Mouse (Mus musculus) stomach, embryonic 16.5 days (tissue): Measurements from ENCODE around the gene Slc25a3. TPM values are rescaled to one million over a fixed set of nuclear protein-coding genes. Genes with fewer than 3 reads are reported as not detected.
A peak's percentile ranks its signal among the peaks of the same experiment; 100 is the strongest.

Source experiments
- ATAC-seq: fragments of 200-750 bp; cut with Nextera tagmentation; 2 replicates; pipeline ENCODE4 v1.8.0; 2017; ENCODE audit warnings: moderate number of reproducible peaks, moderate TSS enrichment; ENCODE audit not compliant: insufficient read depth, low FRiP score
- H3K27ac ChIP-seq: fragments of 300-500 bp; sonication (generic); 2 replicates; pipeline ENCODE4 v1.5.1; 2014; ENCODE audit warnings: low read length
- H3K27me3 ChIP-seq: fragments of 300-500 bp; sonication (generic); 2 replicates; pipeline ENCODE4 v1.6.1; 2014; ENCODE audit warnings: low read length, control low read depth, mixed read lengths; ENCODE audit not compliant: control insufficient read depth, insufficient read depth
- H3K36me3 ChIP-seq: fragments of 300-500 bp; sonication (generic); 2 replicates; pipeline ENCODE4 v1.6.1; 2014; ENCODE audit warnings: low read length; ENCODE audit not compliant: control insufficient read depth, insufficient read depth
- H3K4me1 ChIP-seq: fragments of 300-500 bp; sonication (generic); 2 replicates; pipeline ENCODE4 v1.6.1; 2014; ENCODE audit warnings: low read length, control low read depth, mixed read lengths; ENCODE audit not compliant: control insufficient read depth, insufficient read depth
- H3K4me2 ChIP-seq: fragments of 300-500 bp; sonication (generic); 2 replicates; pipeline ENCODE4 v1.6.1; 2014; ENCODE audit warnings: low read depth, low read length, mixed read lengths
- H3K4me3 ChIP-seq: fragments of 300-500 bp; sonication (generic); replicated peaks from 2 replicates; pipeline ENCODE4 v1.5.1; 2014; ENCODE audit warnings: mild to moderate bottlenecking, low read length
- H3K9ac ChIP-seq: fragments of 300-500 bp; sonication (generic); 2 replicates; pipeline ENCODE4 v1.6.1; 2014; ENCODE audit warnings: low read length
- H3K9me3 ChIP-seq: fragments of 300-500 bp; sonication (generic); replicated peaks from 2 replicates; pipeline ENCODE4 v1.6.1; 2016; ENCODE audit warnings: low read length, control low read depth; ENCODE audit not compliant: control insufficient read depth
- WGBS: fragments of 180-500 bp; shearing (Covaris S2); extraction: QIAGEN DNeasy Blood & Tissue Kit; methylation state at CpG from one replicate; pipeline ENCODE4 v1.1.7; 2014; 5-methylcytosine and 5-hydroxymethylcytosine counted together
- polyA plus RNA-seq: library from polyadenylated mRNA; unstranded; fragments of >200 nt; fragmentation: Nextera tagmentation; extraction: Ambion mirVana; gene quantifications from 2 replicates; pipeline ENCODE4 v1.2.1, GENCODE M21; 2015

Slc25a3 gene
- polyA plus RNA-seq, 1 experiment from 2014 or later = 485 TPM

- peak overlapping the region; percentile 40; the same call in 1 of the 2 replicates for H3K9ac ChIP-seq
- ATAC-seq = no peak
- 48% methylated on average over 5 of the region's 5 CpGs for WGBS
These were observed 43.0 kb upstream of the Slc25a3 start for GRCm38 (mm10) chr10:91166890-91167289.

GRCm38 (mm10) chr10:91165850-91166249 is 42.0 kb upstream of the Slc25a3 start:
- Histone ChIP-seq H3K4me3 (no peak overlapping the region), H3K27ac (no peak overlapping the region), H3K36me3 (peaks cover 20% of the 10 kb centered on the region), H3K4me1 (peaks cover 16% of the 10 kb centered on the region), H3K4me2 (no peak overlapping the region), H3K9ac (no peak overlapping the region), H3K27me3 (no peaks in the 10 kb centered on the region), H3K9me3 (no peaks in the 10 kb centered on the region)
- no peak for ATAC-seq

More at GRCm38 (mm10) chr10:91166890-91167289, 43.0 kb upstream of the Slc25a3 start:
- H3K4me3 ChIP-seq = peak overlapping the region; percentile 15
- no peaks in the 10 kb centered on the region for H3K27me3 ChIP-seq
- H3K9me3 ChIP-seq = no peaks in the 10 kb centered on the region
- peaks cover 16% of the 10 kb centered on the region for H3K4me1 ChIP-seq
- H3K27ac ChIP-seq = no peak overlapping the region; the same call in 1 of the 2 replicates
- H3K4me2 ChIP-seq = peak overlapping the region; percentile 61
- H3K36me3 ChIP-seq = peaks cover 15% of the 10 kb centered on the region

GRCm38 (mm10) chr10:91164491-91164890 is 40.6 kb upstream of the Slc25a3 start:
- H3K9ac ChIP-seq = no peak overlapping the region
- H3K9me3 ChIP-seq = no peaks in the 10 kb centered on the region
- H3K4me2 ChIP-seq = no peak overlapping the region
- peaks cover 24% of the 10 kb centered on the region for H3K36me3 ChIP-seq
- 65% methylated on average over 3 of the region's 3 CpGs for WGBS
- H3K4me3 ChIP-seq = no peak overlapping the region
- peaks cover 16% of the 10 kb centered on the region for H3K4me1 ChIP-seq
- H3K27me3 ChIP-seq = no peaks in the 10 kb centered on the region
- no peak for ATAC-seq
- H3K27ac ChIP-seq = no peak overlapping the region

GRCm38 (mm10) chr10:91162511-91163163 is 38.8 kb upstream of the Slc25a3 start:
- H3K4me1 ChIP-seq = peaks cover 6% of the 10 kb centered on the region; the same call in 1 of the 2 replicates
- no peaks in the 10 kb centered on the region for H3K27me3 ChIP-seq
- peaks cover 25% of the 10 kb centered on the region for H3K36me3 ChIP-seq
- 80% methylated on average over 15 of the region's 15 CpGs for WGBS
- no peak overlapping the region for H3K4me3 ChIP-seq
- H3K9me3 ChIP-seq = no peaks in the 10 kb centered on the region
- no peak overlapping the region for H3K27ac ChIP-seq
- ATAC-seq = no peak
- H3K9ac ChIP-seq = no peak overlapping the region
- H3K4me2 ChIP-seq = no peak overlapping the region

- Histone ChIP-seq H3K4me3 (no peak overlapping the region), H3K27ac (no peak overlapping the region), H3K9me3 (no peaks in the 10 kb centered on the region), H3K9ac (no peak overlapping the region), H3K4me1 (peaks cover 2% of the 10 kb centered on the region; the same call in 1 of the 2 replicates), H3K4me2 (no peak overlapping the region), H3K27me3 (no peaks in the 10 kb centered on the region), H3K36me3 (peaks cover 28% of the 10 kb centered on the region)
- 79% methylated on average over 11 of the region's 11 CpGs for WGBS
- no peak for ATAC-seq
These were observed 38.2 kb upstream of the Slc25a3 start for GRCm38 (mm10) chr10:91162077-91162476.

- no peak overlapping the region for H3K27ac ChIP-seq
- ATAC-seq = no peak
- no peak overlapping the region for H3K4me3 ChIP-seq
- H3K4me1 ChIP-seq = no peaks in the 10 kb centered on the region
- no peaks in the 10 kb centered on the region for H3K9me3 ChIP-seq
- H3K9ac ChIP-seq = no peak overlapping the region
- WGBS = 87% methylated on average over 5 of the region's 5 CpGs
- no peak overlapping the region for H3K4me2 ChIP-seq
- H3K36me3 ChIP-seq = peaks cover 28% of the 10 kb centered on the region
- H3K27me3 ChIP-seq = no peaks in the 10 kb centered on the region
These were observed 37.1 kb upstream of the Slc25a3 start for GRCm38 (mm10) chr10:91161006-91161405.

GRCm38 (mm10) chr10:91158442-91158841 is 34.6 kb upstream of the Slc25a3 start:
- Histone ChIP-seq H3K9ac (no peak overlapping the region), H3K27ac (no peak overlapping the region), H3K4me1 (no peaks in the 10 kb centered on the region), H3K4me3 (no peak overlapping the region), H3K4me2 (no peak overlapping the region), H3K27me3 (no peaks in the 10 kb centered on the region), H3K9me3 (no peaks in the 10 kb centered on the region), H3K36me3 (peaks cover 29% of the 10 kb centered on the region)
- peak; percentile 40; the same call in 1 of the 2 replicates for ATAC-seq
- WGBS = 61% methylated on average over 8 of the region's 8 CpGs

GRCm38 (mm10) chr10:91156338-91156737 is 32.5 kb upstream of the Slc25a3 start:
- WGBS = 63% methylated on average over 6 of the region's 6 CpGs
- Histone ChIP-seq H3K36me3 (peaks cover 25% of the 10 kb centered on the region), H3K27me3 (no peaks in the 10 kb centered on the region), H3K27ac (no peak overlapping the region), H3K4me2 (no peak overlapping the region), H3K9ac (peak overlapping the region; percentile 23; the same call in 1 of the 2 replicates), H3K4me1 (no peaks in the 10 kb centered on the region), H3K9me3 (no peaks in the 10 kb centered on the region), H3K4me3 (no peak overlapping the region)
- ATAC-seq = no peak; the same call in 1 of the 2 replicates

- WGBS = 87% methylated on average over 10 of the region's 10 CpGs
- Histone ChIP-seq H3K4me3 (no peak overlapping the region), H3K27ac (no peak overlapping the region), H3K4me1 (no peaks in the 10 kb centered on the region), H3K36me3 (peaks cover 36% of the 10 kb centered on the region), H3K9me3 (no peaks in the 10 kb centered on the region), H3K27me3 (no peaks in the 10 kb centered on the region), H3K4me2 (no peak overlapping the region), H3K9ac (no peak overlapping the region)
- ATAC-seq = no peak
These were observed 30.1 kb upstream of the Slc25a3 start for GRCm38 (mm10) chr10:91153894-91154503.
